Mouse (Mus musculus) lung, embryonic 14.5 days (tissue): ENCODE results near the gene Gja4. TPM values are rescaled to one million over a fixed set of nuclear protein-coding genes. Genes with fewer than 3 reads are reported as not detected.

ENCODE experiments used
- ATAC-seq: fragments of 200-750 bp; cut with Nextera tagmentation; 2 replicates; pipeline ENCODE4 v1.8.0; 2017; ENCODE audit warnings: mild to moderate bottlenecking, moderate TSS enrichment, moderate library complexity; ENCODE audit not compliant: insufficient read depth
- DNase-seq: peaks from one replicate; pipeline ENCODE4 v3.0.0-alpha.2; 2015
- H3K27ac ChIP-seq: fragments of 300-500 bp; sonication (generic); 2 replicates; pipeline ENCODE4 v1.5.1; 2014; ENCODE audit warnings: low read depth, mild to moderate bottlenecking, moderate library complexity
- H3K27me3 ChIP-seq: fragments of 300-500 bp; sonication (generic); 2 replicates; pipeline ENCODE4 v1.6.1; 2014; ENCODE audit warnings: low read length, control low read depth; ENCODE audit not compliant: insufficient read depth
- H3K36me3 ChIP-seq: fragments of 300-500 bp; sonication (generic); 2 replicates; pipeline ENCODE4 v1.6.1; 2014; ENCODE audit warnings: control low read depth; ENCODE audit not compliant: insufficient read depth
- H3K4me1 ChIP-seq: fragments of 300-500 bp; sonication (generic); 2 replicates; pipeline ENCODE4 v1.6.1; 2014; ENCODE audit warnings: antibody characterized with exemption, control low read depth; ENCODE audit not compliant: insufficient read depth
- H3K4me2 ChIP-seq: fragments of 300-500 bp; sonication (generic); 2 replicates; pipeline ENCODE4 v1.6.1; 2014; ENCODE audit warnings: mild to moderate bottlenecking
- H3K4me3 ChIP-seq: fragments of 300-500 bp; sonication (generic); 2 replicates; pipeline ENCODE4 v1.5.1; 2014; ENCODE audit warnings: low read depth, low read length
- H3K9ac ChIP-seq: fragments of 300-500 bp; sonication (generic); 2 replicates; pipeline ENCODE4 v1.6.1; 2014
- H3K9me3 ChIP-seq: fragments of 300-500 bp; sonication (generic); 2 replicates; pipeline ENCODE4 v1.6.1; 2016; ENCODE audit warnings: low read depth, low read length, control low read depth
- CTCF ChIP-seq: IDR thresholded peaks from 2 replicates; pipeline ENCODE4 v1.5.1; 2016; ENCODE audit warnings: antibody characterized with exemption, low read depth
- WGBS: fragments of 180-500 bp; shearing (Covaris S2); extraction: QIAGEN DNeasy Blood & Tissue Kit; methylation state at CpG from one replicate; pipeline ENCODE4 v1.1.7; 2014; 5-methylcytosine and 5-hydroxymethylcytosine counted together
- polyA plus RNA-seq: library from polyadenylated mRNA; unstranded; fragments of >200 nt; fragmentation: Nextera tagmentation; extraction: Ambion mirVana; gene quantifications from 2 replicates; pipeline ENCODE4 v1.2.1, GENCODE M21; 2014

Gja4 gene
- polyA plus RNA-seq, 1 experiment from 2014 or later = 24.0 TPM

- H3K9me3 ChIP-seq = no peaks in the 10 kb centered on the region
- no peaks in the 10 kb centered on the region for H3K36me3 ChIP-seq
- ATAC-seq = peak; percentile 37; the same call in 1 of the 2 replicates
- peak within 1 kb of the TSS; percentile 24 for H3K4me3 ChIP-seq
- H3K4me2 ChIP-seq = peak within 1 kb of the TSS; percentile 56
- H3K9ac ChIP-seq = peak within 1 kb of the TSS; percentile 9; the same call in 1 of the 2 replicates
- DNase-seq = no peak
- no peak within 1 kb of the TSS for H3K27ac ChIP-seq
- peaks cover 52% of the 10 kb centered on the region for H3K27me3 ChIP-seq
- H3K4me1 ChIP-seq = no peaks in the 10 kb centered on the region
- TF ChIP-seq CTCF = no peak
- 1% methylated on average over 47 of the region's 49 CpGs for WGBS
Measured at GRCm38 (mm10) chr4:127330181-127331100, 16.6 kb upstream of the Gja4 start, which contains the start of gene Gjb3. TSS of gene Gjb3 (minus strand) at chr4:127330844.

DNA sequence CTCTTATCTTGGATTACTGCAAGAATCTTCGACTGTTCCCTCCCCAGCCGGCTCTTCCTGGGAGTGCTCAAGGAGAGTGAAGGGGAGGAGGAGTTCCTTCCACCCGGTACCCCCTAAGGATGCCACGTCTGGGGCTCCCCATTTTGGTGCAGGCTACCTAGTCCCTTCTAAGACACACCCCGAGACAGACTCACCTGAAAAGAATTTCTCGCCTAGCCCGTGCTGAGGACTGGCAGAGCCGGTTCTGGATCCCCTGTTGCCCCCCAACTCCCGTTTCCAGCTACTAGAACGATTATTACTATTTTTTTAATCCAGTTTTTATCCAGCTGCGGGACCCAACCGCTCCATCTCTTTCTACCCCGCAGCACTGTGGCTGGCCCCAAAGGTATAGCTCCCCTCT, 15.9 kb upstream of the Gja4 start:
- Histone ChIP-seq H3K4me2 (peak overlapping the region; percentile 56), H3K4me3 (peak overlapping the region; percentile 24), H3K9me3 (no peaks in the 10 kb centered on the region), H3K4me1 (no peaks in the 10 kb centered on the region), H3K9ac (peak overlapping the region; percentile 9; the same call in 1 of the 2 replicates), H3K27ac (no peak overlapping the region), H3K36me3 (no peaks in the 10 kb centered on the region), H3K27me3 (peaks cover 59% of the 10 kb centered on the region)
- DNase-seq (peak; percentile 17), ATAC-seq (no peak)
- no peak for TF ChIP-seq CTCF
- 1% methylated on average over 13 of the region's 13 CpGs for whole genome bisulfite sequencing

GRCm38 (mm10) chr4:127329046-127329445, 15.2 kb upstream of the Gja4 start:
- H3K4me3 ChIP-seq = no peak overlapping the region
- H3K9me3 ChIP-seq = no peaks in the 10 kb centered on the region
- H3K4me2 ChIP-seq = no peak overlapping the region
- no peak for TF ChIP-seq CTCF
- H3K36me3 ChIP-seq = no peaks in the 10 kb centered on the region
- ATAC-seq (no peak), DNase-seq (no peak)
- H3K9ac ChIP-seq = no peak overlapping the region
- peaks cover 59% of the 10 kb centered on the region for H3K27me3 ChIP-seq
- 6% methylated on average over 3 of the region's 3 CpGs for WGBS
- no peak overlapping the region for H3K27ac ChIP-seq
- H3K4me1 ChIP-seq = no peaks in the 10 kb centered on the region

GRCm38 (mm10) chr4:127328378-127328777, 14.5 kb upstream of the Gja4 start:
- no peak for TF ChIP-seq CTCF
- ATAC-seq = no peak
- H3K4me3 ChIP-seq = no peak overlapping the region
- no peaks in the 10 kb centered on the region for H3K4me1 ChIP-seq
- no peaks in the 10 kb centered on the region for H3K9me3 ChIP-seq
- DNase-seq = no peak
- no peak overlapping the region for H3K4me2 ChIP-seq
- no peaks in the 10 kb centered on the region for H3K36me3 ChIP-seq
- no peak overlapping the region for H3K27ac ChIP-seq
- H3K27me3 ChIP-seq = peaks cover 59% of the 10 kb centered on the region
- WGBS = 59% methylated on average over 7 of the region's 7 CpGs
- no peak overlapping the region for H3K9ac ChIP-seq

GRCm38 (mm10) chr4:127327749-127328148, 13.9 kb upstream of the Gja4 start:
- ATAC-seq = no peak
- WGBS = 54% methylated on average over 6 of the region's 6 CpGs

GRCm38 (mm10) chr4:127327258-127327657, 13.4 kb upstream of the Gja4 start:
- no peak overlapping the region for H3K4me3 ChIP-seq
- H3K9me3 ChIP-seq = no peaks in the 10 kb centered on the region
- peaks cover 52% of the 10 kb centered on the region for H3K27me3 ChIP-seq
- H3K4me1 ChIP-seq = no peaks in the 10 kb centered on the region
- no peak overlapping the region for H3K27ac ChIP-seq
- H3K4me2 ChIP-seq = no peak overlapping the region
- TF ChIP-seq CTCF = no peak
- DNase-seq (no peak), ATAC-seq (no peak)
- H3K36me3 ChIP-seq = no peaks in the 10 kb centered on the region
- 25% methylated on average over 7 of the region's 7 CpGs for WGBS
- H3K9ac ChIP-seq = no peak overlapping the region

More at GRCm38 (mm10) chr4:127327749-127328148, 13.9 kb upstream of the Gja4 start:
- peaks cover 55% of the 10 kb centered on the region for H3K27me3 ChIP-seq
- no peaks in the 10 kb centered on the region for H3K4me1 ChIP-seq
- no peak overlapping the region for H3K4me3 ChIP-seq
- no peaks in the 10 kb centered on the region for H3K36me3 ChIP-seq
- no peak overlapping the region for H3K9ac ChIP-seq
- no peak overlapping the region for H3K4me2 ChIP-seq
- DNase-seq = no peak
- H3K9me3 ChIP-seq = no peaks in the 10 kb centered on the region
- no peak overlapping the region for H3K27ac ChIP-seq
- no peak for TF ChIP-seq CTCF

DNA sequence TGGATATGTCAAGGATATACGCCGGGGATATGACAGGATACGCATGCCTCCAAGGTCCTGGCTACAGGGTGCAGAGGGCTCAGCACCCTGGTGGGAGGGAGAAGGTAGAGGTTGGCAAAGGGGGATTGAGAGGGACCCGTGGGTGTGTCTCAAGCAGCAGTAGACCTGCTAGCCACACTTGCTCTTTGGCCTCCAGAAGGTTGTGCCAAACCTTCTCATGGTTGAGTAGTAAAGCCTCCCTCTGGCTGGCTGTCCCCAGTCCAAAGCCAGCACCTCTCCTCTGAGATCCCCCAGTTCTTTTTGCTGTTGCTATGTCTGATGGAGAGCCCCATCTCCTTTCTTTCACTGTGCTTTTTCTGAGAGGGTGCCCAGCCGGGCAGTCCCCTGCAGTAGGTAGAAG, 11.4 kb upstream of the Gja4 start:
- Histone ChIP-seq H3K4me1 (no peaks in the 10 kb centered on the region), H3K27ac (no peak overlapping the region), H3K4me2 (no peak overlapping the region), H3K9me3 (no peaks in the 10 kb centered on the region), H3K36me3 (no peaks in the 10 kb centered on the region), H3K9ac (no peak overlapping the region), H3K4me3 (no peak overlapping the region), H3K27me3 (peaks cover 32% of the 10 kb centered on the region)
- 79% methylated on average over 5 of the region's 5 CpGs for WGBS
- no peak for TF ChIP-seq CTCF
- ATAC-seq = peak; percentile 11; the same call in 1 of the 2 replicates
- DNase-seq = no peak
